Mouse (Mus musculus): ENCODE results near the gene Nhlh1.

Nhlh1 gene

DNA sequence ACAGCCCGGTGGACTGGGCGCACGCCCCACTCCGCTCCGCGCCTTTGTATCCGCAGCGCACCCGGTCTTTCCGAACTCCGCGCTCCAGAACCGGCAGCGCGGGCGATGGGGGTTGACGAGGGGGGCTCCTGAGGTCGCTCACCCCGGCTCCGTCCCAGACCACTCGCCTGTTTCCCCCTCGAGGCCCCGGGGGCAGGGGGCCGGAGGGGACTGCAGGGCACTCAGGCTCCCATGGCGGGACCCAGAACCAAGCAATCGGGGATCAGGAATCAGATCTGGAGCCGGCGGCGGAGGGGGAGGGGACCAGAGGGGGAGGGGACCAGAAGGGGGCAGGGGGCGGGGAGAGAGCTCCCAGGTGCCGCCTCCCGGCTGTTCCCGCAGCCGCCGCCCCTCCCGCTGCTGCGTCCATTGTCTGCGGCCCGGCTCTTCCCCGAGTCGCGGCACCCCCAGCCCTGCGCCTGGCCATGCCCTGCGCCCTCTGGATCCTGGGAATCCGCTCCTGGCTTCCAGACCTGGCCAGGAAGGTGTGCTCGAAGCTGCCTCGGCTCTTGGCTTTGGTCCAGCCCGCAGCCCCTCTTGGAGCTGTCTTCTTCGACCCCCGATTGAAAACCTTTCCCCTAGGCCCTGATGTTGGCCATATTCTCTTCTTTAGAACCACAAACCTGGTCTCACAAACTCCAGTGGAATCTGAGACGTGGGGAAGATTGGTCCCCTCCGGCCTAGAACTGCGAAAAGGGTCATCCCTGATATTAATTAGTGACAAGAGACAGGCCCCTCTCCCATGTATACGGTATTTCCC lies 30.2 kb downstream of the Nhlh1 start:
- ChIA-PET CTCF (interaction anchor here (0.6 to 1.4 kb wide), 15 partner anchors 11 to 297 kb away, joined by 3 to 15 read pairs (median 3); no protein-coding TSS in a partner anchor), POLR2A (interaction anchor here (0.6 to 2.5 kb wide), 32 partner anchors 8 to 349 kb away, joined by 3 to 15 read pairs (median 4); partner anchors contain the start of genes Pigm (in 2 of the 4), Copa (in 1 of the 4), Dcaf8 (in 1 of the 4) and Ncstn (in 1 of the 4))

DNA sequence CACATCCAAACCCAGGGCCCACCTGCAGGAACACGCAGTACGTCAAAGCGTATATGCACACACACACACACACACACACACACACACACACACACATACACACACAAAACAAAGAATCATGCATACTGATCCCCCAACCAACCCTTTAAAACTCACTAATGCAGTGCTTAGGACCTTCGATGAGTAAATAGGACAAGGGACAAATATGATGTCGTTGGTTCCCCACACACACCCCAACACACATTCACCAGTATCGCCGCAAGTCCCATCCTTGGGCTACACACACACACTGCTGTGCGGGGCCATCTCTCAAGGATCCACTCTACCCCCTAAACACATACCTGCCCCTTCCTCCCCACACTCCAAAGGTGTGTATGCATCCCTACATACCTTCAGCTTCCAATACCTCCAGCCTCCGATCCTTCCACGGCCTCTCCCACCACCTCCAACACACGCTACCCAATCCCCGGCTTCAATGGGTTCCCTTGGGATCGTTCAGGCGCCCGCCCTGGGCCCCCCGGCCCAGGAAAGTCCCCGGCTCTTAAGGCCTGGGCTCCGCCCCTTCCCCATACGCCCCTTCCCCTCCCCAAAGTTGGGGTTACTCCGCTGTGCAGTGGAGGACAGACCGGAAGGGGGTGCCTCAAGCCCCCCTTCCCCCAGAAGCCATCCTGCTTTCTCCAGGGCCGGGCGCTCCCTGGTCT lies 31.0 kb downstream of the Nhlh1 start:
- ChIA-PET POLR2A (interaction anchor here in 3 of 4 experiments (0.7 to 2.5 kb wide), 21 partner anchors 7 to 350 kb away, joined by 3 to 15 read pairs (median 4); partner anchors contain the start of genes Pigm (in 2 of the 3), Copa (in 1 of the 3), Dcaf8 (in 1 of the 3) and Ncstn (in 1 of the 3)), CTCF (interaction anchor here in 3 of 4 experiments (0.6 to 1.2 kb wide), 10 partner anchors 14 to 298 kb away, joined by 3 to 15 read pairs (median 4); no protein-coding TSS in a partner anchor)

DNA sequence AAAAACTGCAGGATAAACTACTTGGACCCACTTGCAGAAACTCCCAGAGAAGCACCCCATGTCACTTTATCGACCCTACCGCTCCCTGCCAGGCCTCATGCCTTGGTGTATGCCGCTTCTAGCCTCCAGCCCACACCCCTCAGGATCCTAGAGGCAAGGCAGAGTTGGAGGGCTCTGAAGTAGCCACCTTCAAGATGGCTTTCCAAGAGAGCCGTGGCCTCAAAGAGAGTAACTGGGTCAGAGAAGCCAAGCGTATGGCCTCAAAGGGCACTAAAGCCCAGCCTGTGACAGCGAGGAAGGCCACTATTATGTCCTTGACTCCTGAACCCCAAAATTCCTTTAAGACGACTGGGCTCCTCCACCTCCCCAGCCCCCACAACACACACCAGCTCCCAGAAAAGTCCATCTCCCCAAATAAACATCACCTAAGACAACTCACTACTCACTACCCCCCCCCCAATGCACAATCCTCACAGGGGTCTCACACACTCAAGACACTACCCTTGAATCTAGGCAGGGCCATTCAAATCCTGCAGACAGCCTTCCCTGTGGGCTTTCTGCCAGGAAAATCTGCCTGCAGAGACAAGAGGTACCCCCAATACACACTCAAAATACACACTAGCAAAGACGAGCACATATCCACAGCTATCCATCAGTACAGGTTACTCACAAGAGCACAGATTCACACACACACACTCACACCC lies 32.0 kb downstream of the Nhlh1 start:
- ChIA-PET CTCF (interaction anchor here in 2 of 4 experiments (0.6 to 1.3 kb wide), 2 partner anchors 13 to 489 kb away, joined by 3 to 4 read pairs; no protein-coding TSS in a partner anchor), POLR2A (interaction anchor here in 3 of 4 experiments (0.6 to 1.4 kb wide), 6 partner anchors 12 to 276 kb away, joined by 3 to 4 read pairs (median 4); no protein-coding TSS in a partner anchor)

DNA sequence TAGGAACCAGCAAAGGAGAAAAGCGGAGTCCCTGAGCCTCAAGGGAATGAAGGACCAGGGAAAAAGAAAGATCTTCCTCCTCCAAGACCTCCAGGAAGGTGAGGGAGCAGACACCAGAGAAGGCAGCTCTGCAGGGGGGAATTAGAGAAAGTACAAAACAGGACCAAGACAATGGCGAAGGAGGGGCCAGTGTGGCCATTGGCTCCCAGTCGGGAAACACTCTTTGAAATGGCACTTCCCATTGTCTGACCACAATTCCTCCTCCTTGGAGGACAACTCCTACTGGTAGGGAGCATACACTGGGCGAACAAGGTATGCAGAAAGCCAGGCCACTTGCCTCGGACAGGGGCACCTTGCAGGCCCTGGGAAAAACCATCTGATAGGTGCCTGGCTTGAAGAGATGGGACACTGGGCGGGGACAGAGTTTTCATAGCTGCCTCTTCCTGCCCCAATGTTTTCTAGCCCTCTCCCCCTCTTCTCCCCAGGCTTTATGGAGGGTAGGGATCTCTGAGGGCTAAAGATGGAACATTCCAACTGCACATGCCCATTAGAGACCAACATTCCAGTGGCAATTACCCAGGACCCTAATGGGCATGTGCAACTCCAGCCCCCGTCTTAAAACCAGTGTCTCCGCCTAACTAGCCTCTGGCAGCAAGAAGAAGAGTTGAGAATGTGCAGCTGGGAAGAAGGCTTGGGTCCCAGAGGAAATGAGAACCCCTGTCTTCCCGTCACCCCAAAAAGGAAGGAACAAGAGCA lies 33.1 kb downstream of the Nhlh1 start:
- POLR2A ChIA-PET, result interaction anchor here in 3 of 4 experiments (0.6 to 1.6 kb wide), 14 partner anchors 11 to 300 kb away, joined by 3 to 6 read pairs (median 3); no protein-coding TSS in a partner anchor

DNA sequence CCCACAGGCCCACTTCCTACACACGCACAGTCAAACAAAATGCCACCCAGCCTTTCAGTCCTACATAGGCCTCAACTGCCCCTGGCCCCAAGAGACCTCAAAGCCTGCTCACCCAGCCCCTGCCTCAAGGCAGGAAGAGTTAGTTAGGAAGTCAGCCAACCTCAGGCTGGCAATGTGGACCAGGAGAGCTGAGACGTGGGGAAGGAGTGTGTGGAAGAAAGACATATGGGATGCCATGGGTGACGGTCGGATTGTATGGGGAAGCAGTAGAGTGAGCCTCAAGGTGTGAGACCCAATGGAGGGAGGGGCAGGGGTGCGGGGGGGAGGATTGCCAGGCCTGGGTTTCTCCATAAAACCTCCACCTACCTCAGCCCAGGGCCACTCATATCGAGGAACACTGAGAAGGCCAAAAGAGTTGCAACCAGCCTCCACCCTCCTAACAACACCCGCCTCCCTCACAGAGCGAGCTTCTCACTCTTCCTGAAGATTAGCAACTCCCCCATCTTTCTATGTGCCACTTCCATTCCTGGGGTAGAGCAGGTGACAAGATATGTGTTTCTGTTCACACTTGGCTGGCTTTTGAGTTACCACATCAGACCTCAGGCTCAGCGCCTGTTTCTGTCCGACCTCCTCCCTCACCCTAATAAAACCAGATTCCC lies 37.4 kb downstream of the Nhlh1 start:
- POLR2A ChIA-PET, result interaction anchor here in 3 of 4 experiments (0.8 to 2.3 kb wide), 6 partner anchors 8 to 12 kb away, joined by 3 to 7 read pairs (median 4); no protein-coding TSS in a partner anchor

More for the DNA sequence above, 33.1 kb downstream of the Nhlh1 start:
- CTCF ChIA-PET, result interaction anchor here (0.6 to 4.6 kb wide), 10 partner anchors 12 to 490 kb away, joined by 3 to 27 read pairs (median 4); partner anchors contain the start of gene Kcnj10 (in 1 of the 4)

DNA sequence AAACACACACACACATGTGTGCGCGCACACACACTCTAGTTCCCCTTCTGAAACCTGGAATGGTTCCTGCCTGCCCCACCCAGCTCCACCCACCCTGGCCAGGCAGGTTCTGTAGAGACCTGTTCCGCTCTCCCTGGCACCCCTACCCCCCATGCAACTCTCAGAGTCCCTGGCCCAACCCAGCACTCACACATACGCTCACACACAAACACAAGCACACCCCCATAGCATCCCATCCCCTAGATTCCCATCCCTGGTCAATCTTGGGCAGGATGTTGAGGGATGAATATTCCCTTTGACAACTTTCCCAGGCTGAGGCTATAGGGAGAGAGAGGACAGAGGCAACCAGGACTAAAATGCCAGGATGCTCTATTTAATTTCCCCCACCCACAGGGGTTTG lies 38.0 kb downstream of the Nhlh1 start:
- POLR2A ChIA-PET, result interaction anchor here in 2 of 4 experiments (0.7 to 2.3 kb wide), 5 partner anchors 8 to 258 kb away, joined by 3 to 7 read pairs (median 5); no protein-coding TSS in a partner anchor
- CTCF ChIA-PET, result interaction anchor here in 2 of 4 experiments (0.6 to 1.4 kb wide), 3 partner anchors 9 to 110 kb away, joined by 3 to 13 read pairs (median 4); no protein-coding TSS in a partner anchor

More for the DNA sequence above, 37.4 kb downstream of the Nhlh1 start:
- CTCF ChIA-PET, result interaction anchor here in 3 of 4 experiments (1.0 to 4.6 kb wide), 4 partner anchors 8 to 109 kb away, joined by 3 to 27 read pairs (median 9); no protein-coding TSS in a partner anchor

DNA sequence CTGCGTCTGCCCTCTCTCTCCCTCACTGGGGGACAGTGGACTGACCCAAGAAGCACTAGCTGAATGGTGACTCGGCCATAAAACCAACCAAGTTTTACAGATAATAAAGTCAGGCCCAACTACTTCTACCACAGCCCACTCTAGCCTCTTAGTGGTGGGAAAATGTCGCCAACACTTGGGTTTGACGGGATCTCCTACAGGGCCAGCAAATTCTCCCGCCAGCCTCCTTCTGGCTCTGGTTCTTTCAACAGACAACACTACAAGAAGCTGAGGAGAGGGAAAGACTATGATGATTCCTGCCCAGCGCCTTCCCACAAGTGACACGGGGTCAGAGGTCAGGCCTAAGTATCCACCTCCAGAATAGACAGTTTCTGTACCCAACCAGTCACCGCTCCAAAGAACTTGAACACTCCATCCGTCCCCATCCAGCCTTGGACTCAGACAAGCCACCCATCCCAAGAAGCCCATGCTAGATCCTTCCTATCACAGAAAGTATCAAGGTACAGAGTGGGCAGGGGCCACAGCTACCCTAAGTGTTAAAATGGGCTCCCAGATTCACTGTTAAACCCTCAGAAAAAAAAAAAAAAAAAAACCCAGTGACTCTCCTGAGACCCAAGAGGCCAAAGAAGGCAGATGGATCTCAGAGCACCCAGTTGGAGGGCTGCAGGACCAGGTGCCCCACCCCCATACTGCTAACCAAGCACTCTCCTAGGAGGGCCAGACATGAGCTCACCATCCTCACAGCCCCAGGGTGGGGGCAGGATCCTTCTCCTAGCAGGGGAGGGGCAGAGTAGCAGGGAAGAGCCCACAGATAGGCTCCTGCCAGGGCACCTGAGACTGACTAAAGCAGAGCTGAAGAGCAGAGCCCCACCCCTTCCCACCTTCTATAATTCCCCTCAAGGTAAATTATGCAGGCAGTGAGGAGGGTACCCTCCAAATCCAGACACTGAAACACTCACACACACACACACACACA lies 38.7 kb downstream of the Nhlh1 start:
- ChIA-PET CTCF (interaction anchor here in 2 of 4 experiments (0.6 to 1.0 kb wide), 3 partner anchors 14 to 517 kb away, joined by 4 to 13 read pairs (median 8); no protein-coding TSS in a partner anchor), POLR2A (interaction anchor here in 2 of 4 experiments (0.7 to 2.7 kb wide), 5 partner anchors 9 to 258 kb away, joined by 4 to 8 read pairs (median 5); no protein-coding TSS in a partner anchor)

DNA sequence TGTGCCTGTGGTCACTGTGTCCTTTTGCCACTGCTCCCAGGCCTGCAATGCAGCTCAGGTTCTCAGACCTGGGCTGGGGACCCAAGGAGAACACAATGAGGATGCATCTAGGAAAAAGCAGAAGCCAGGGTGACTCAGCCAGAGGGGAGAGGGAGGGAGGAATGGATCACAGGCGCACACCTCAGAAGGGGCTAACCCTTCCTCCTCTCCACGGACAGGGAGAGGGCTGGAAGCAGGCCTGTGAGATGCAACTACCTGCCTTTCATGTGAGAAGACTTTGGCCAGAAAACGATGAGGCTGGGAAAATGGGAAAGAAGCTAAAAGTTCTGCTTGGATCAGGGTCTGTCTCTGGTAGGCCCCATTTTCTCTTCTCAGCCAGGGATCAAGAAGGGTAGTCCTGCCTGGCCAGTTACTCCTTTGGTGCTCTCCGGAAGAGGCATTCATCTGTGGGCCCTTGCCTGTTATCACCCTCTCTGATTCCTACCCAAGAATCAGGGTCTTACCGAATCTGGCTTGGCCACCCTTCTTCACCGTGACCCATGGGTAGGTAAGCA lies 39.8 kb downstream of the Nhlh1 start:
- ChIA-PET CTCF (interaction anchor here in 1 of 4 experiments (0.6 kb wide), 2 partner anchors 299 to 515 kb away, joined by 3 to 8 read pairs; no protein-coding TSS in a partner anchor), POLR2A (interaction anchor here in 2 of 4 experiments (0.5 to 2.7 kb wide), 3 partner anchors 10 to 294 kb away, joined by 3 to 8 read pairs (median 4); no protein-coding TSS in a partner anchor)

DNA sequence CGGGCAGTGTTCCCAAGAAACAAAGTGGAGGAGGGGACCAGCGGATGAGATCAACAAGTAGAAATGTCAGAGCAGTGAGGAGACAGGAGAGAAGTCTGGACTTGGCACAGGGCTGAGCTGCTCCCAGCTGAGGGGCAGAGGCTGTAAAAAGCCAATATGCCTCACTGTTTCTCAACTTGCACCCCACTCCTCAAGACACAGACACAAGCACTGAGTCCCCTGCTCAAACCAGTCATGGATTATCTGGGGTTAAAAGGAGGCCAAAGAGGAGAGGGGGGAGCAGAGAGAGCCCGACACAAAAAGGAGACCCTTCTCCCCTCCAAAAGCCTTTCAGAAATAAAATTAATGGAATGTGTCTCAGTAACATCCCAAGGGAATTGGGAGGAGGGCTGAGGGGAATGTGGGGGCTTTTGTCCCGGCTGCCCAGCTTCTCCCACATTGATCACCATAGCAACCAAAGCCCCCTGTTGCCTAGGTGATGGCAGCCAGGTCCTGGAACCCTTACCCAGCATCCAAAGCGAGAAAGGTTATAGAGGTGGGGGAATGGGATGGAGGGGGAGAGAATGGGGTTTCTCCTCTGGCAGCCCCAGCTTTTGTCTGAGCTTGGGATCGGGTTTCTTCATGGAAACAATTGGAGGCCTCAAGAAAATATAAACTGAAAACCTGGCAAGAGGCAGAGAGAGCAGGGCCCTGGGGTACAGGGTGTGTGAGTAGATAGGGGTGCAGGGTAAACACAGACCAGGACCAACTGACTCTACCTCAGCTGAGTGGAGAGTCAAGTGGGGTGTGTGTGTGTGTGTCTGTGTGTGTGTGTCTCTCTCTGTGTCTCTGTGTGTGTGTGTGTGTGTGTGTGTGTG lies 40.5 kb downstream of the Nhlh1 start:
- ChIA-PET POLR2A (interaction anchor here in 2 of 4 experiments (0.5 to 2.7 kb wide), 3 partner anchors 10 to 295 kb away, joined by 3 to 8 read pairs (median 3); no protein-coding TSS in a partner anchor), CTCF (interaction anchor here in 3 of 4 experiments (0.5 to 0.9 kb wide), 3 partner anchors 16 to 765 kb away, joined by 3 to 5 read pairs (median 4); no protein-coding TSS in a partner anchor)

DNA sequence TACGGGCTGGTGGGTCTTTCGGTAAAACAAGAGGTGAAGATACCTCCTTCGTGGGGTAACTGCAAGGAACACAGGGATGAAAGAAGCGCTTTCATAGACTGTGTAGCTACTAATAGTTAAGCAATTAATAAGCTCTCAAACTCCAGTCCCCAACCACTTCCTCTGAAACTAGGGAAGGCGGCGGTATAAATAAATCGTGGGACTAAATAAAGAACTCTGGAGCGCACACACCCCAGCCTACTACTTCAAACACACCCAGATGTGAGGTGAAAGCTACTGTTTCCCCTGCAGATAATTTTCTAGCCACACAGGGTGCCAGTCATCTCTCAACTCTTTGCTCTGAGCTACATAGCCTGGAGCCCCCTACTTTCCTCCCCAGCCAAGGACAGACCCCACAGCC lies 41.3 kb downstream of the Nhlh1 start:
- POLR2A ChIA-PET, result interaction anchor here in 2 of 4 experiments (0.6 to 2.7 kb wide), 5 partner anchors 11 to 26 kb away, joined by 3 to 8 read pairs (median 4); no protein-coding TSS in a partner anchor
- CTCF ChIA-PET, result interaction anchor here in 2 of 4 experiments (0.5 to 0.9 kb wide), 3 partner anchors 15 to 764 kb away, joined by 3 to 5 read pairs (median 5); no protein-coding TSS in a partner anchor

DNA sequence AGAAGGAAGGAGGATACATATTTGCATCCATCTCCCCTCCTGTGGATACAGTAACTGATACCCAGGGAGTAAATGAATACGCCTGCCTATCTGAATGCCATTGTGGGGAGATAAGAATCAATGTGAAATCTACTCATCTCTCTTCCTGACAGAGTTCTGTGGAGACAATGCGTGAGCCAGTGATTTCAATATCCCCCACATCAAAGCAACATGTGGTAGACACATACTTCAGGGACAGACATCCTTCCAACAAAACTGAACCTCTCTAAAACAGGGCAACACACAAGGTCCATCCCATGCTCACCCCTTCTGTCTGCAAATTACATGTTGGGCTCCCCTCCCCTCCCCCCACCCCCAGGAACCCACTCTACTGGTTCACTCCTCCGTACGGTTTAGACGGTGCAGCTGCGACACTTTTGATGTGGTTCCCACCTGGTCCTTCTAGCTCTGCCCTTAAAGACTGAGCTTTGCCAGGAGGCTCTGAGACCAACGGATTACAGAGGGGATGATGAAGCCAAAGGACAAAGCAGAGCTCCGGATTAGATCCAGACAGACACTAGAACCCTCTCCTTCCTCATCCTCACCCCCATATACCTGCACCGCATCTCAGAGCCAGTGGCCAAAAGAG lies 41.9 kb downstream of the Nhlh1 start:
- ChIA-PET CTCF (interaction anchor here in 3 of 4 experiments (0.5 to 0.7 kb wide), 7 partner anchors 15 to 407 kb away, joined by 3 to 7 read pairs (median 5); partner anchors contain the start of gene Slamf1 (in 1 of the 3)), POLR2A (interaction anchor here in 3 of 4 experiments (0.6 to 2.7 kb wide), 6 partner anchors 7 to 27 kb away, joined by 3 to 8 read pairs (median 4); no protein-coding TSS in a partner anchor)

DNA sequence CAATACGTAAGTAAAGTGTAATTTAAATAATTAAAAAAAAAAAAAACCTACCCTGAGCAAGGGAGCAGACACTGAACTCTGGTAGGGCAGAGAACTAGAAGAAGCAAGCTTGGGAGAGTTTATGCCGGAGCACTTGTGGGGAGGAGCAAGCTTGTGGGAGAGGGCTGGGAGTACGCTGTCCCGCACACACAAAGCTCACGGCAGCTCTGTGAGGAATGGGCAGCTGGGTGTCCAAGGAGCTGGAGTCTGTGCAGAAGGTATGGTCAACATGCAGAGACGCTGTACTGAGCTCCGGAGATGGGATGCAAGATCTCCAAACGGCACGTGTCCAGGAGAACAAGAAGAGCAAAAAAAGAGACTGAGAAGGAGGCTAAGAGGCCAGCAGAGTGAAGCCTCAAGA lies 42.6 kb downstream of the Nhlh1 start:
- POLR2A ChIA-PET, result interaction anchor here in 2 of 4 experiments (0.8 to 1.7 kb wide), 3 partner anchors 8 to 12 kb away, joined by 3 to 4 read pairs (median 4); no protein-coding TSS in a partner anchor
- CTCF ChIA-PET, result interaction anchor here in 3 of 4 experiments (0.6 to 0.7 kb wide), 5 partner anchors 14 to 406 kb away, joined by 3 to 7 read pairs (median 6); no protein-coding TSS in a partner anchor

DNA sequence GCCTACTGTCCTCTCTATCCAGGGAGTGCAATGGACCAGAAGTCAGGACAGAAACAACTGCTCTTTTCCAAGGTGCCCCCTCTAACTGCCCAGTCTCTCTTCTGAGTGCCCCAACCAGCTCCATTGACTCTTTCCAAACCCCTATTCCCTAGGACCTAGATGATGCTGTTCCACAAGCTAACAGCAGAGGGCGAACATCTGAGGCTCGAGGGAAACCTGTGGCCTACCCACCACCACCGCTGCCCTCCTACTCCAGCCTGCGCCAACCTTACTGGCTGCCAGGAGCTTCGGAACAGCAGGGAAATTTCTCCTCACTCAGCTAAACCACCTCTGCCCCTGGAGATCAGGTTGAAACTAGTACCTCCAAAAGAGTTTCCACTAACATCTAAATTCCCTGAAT lies 45.3 kb downstream of the Nhlh1 start:
- POLR2A ChIA-PET, result interaction anchor here (0.5 to 1.5 kb wide), 15 partner anchors 8 to 509 kb away, joined by 3 to 6 read pairs (median 3); no protein-coding TSS in a partner anchor
- CTCF ChIA-PET, result interaction anchor here (0.5 to 3.8 kb wide), 39 partner anchors 8 to 353 kb away, joined by 3 to 29 read pairs (median 4); partner anchors contain the start of gene Ncstn (in 1 of the 4)
